Mouse (Mus musculus): ENCODE measurements at regions not wholly inside any gene's neighbourhood (a gene's known extent, or its start where the extent isn't known, plus 50 kb on each side); places are given as distances from the start of the nearest gene placed in this dataset.

- DNase-seq: no peak
Observed at GRCm38 (mm10) chr19:60408436-60408835, 59.7 kb downstream of the Prlhr start.

GRCm38 (mm10) chr19:60399425-60399824, 68.7 kb downstream of the Prlhr start:
- no peak for DNase-seq

- DNase-seq: peak; percentile 68
Observed at GRCm38 (mm10) chr19:60397666-60398065, 70.4 kb downstream of the Prlhr start.

- no peak for DNase-seq
Observed at GRCm38 (mm10) chr19:60396604-60397003, 71.5 kb downstream of the Prlhr start.

- no peak for DNase-seq
Observed at GRCm38 (mm10) chr19:60386563-60387241, 81.4 kb downstream of the Prlhr start.

- DNase-seq: no peak
Observed at GRCm38 (mm10) chr19:60384721-60385120, 83.4 kb downstream of the Prlhr start.

GRCm38 (mm10) chr19:60382661-60383060, 85.4 kb downstream of the Prlhr start:
- no peak for DNase-seq

- no peak for DNase-seq
Observed at GRCm38 (mm10) chr19:60379030-60379605, 89.0 kb downstream of the Prlhr start.

- no peak for DNase-seq
Observed at GRCm38 (mm10) chr19:60363988-60364599, 104.0 kb downstream of the Prlhr start.

GRCm38 (mm10) chr19:60344911-60345310, 118.4 kb upstream of the Fam204a start:
- DNase-seq: no peak

- DNase-seq: peak; percentile 53
Observed at GRCm38 (mm10) chr19:60341485-60341884, 115.0 kb upstream of the Fam204a start.

- no peak for DNase-seq
Observed at GRCm38 (mm10) chr19:60340234-60340633, 113.7 kb upstream of the Fam204a start.

- peak; percentile 5 for DNase-seq
Observed at GRCm38 (mm10) chr19:60334521-60334920, 108.0 kb upstream of the Fam204a start.

- no peak for DNase-seq
Observed at GRCm38 (mm10) chr19:60328295-60328694, 101.8 kb upstream of the Fam204a start.

- no peak for DNase-seq
Observed at GRCm38 (mm10) chr19:60325612-60326011, 99.1 kb upstream of the Fam204a start.

- DNase-seq: no peak
Observed at GRCm38 (mm10) chr19:60325112-60325511, 98.6 kb upstream of the Fam204a start.

- DNase-seq: peak; percentile 69
Observed at GRCm38 (mm10) chr19:60310591-60310990, 84.1 kb upstream of the Fam204a start.

GRCm38 (mm10) chr19:60302371-60302770, 75.9 kb upstream of the Fam204a start:
- DNase-seq: no peak

- no peak for DNase-seq
Observed at GRCm38 (mm10) chr19:60300891-60301290, 74.4 kb upstream of the Fam204a start.

GRCm38 (mm10) chr19:60290244-60290643, 63.7 kb upstream of the Fam204a start:
- no peak for DNase-seq

- DNase-seq: no peak
Observed at GRCm38 (mm10) chr19:60286810-60287396, 60.4 kb upstream of the Fam204a start.

GRCm38 (mm10) chr19:60284901-60285300, 58.4 kb upstream of the Fam204a start:
- no peak for DNase-seq

Measured in kidney, postnatal 14 days (tissue).